Mouse (Mus musculus): ENCODE measurements around the gene Ankrd44. TPM values are rescaled to one million over a fixed set of nuclear protein-coding genes. Genes with fewer than 3 reads are reported as not detected.
A peak's percentile ranks its signal among the peaks of the same experiment; 100 is the strongest.

The Ankrd44 gene
- total RNA-seq, 2 experiments from 2014 or later = 14.6 to 21.7 TPM

- no peak for DNase-seq
- intact Hi-C loops (cut with DNase I) = no loop called here
Measured at GRCm38 (mm10) chr1:54897726-54898125, 28.5 kb downstream of the Ankrd44 start.

- intact Hi-C loops (cut with DNase I) = no loop called here
- peak; percentile 36 to 54 for DNase-seq
Measured at GRCm38 (mm10) chr1:54896109-54897085, 29.8 kb downstream of the Ankrd44 start.

- DNase-seq = no peak
Measured at GRCm38 (mm10) chr1:54888449-54888848, 37.7 kb downstream of the Ankrd44 start.

GRCm38 (mm10) chr1:54887873-54888272 is 38.3 kb downstream of the Ankrd44 start:
- intact Hi-C loops (cut with DNase I) = no loop called here
- DNase-seq = no peak

More at GRCm38 (mm10) chr1:54888449-54888848, 37.7 kb downstream of the Ankrd44 start:
- intact Hi-C loops (cut with DNase I) = no loop called here

GRCm38 (mm10) chr1:54882856-54883467 is 43.2 kb downstream of the Ankrd44 start:
- DNase-seq = no peak
- intact Hi-C loops (cut with DNase I) = no loop called here

- intact Hi-C loops (cut with DNase I) = no loop called here
- no peak for DNase-seq
Measured at GRCm38 (mm10) chr1:54881523-54881922, 44.7 kb downstream of the Ankrd44 start.

- intact Hi-C loops (cut with DNase I) = no loop called here
- no peak for DNase-seq
Measured at GRCm38 (mm10) chr1:54877423-54878073, 48.6 kb downstream of the Ankrd44 start.

- intact Hi-C loops (cut with DNase I) = no loop called here
- no peak for DNase-seq
Measured at GRCm38 (mm10) chr1:54877014-54877413, 49.2 kb downstream of the Ankrd44 start.

- no peak for DNase-seq
- intact Hi-C loops (cut with DNase I) = no loop called here
Measured at GRCm38 (mm10) chr1:54874094-54874493, 52.1 kb downstream of the Ankrd44 start.

GRCm38 (mm10) chr1:54872857-54873616 is 53.1 kb downstream of the Ankrd44 start:
- DNase-seq = no peak
- intact Hi-C loops (cut with DNase I) = no loop called here

- no peak for DNase-seq
- intact Hi-C loops (cut with DNase I) = no loop called here
Measured at GRCm38 (mm10) chr1:54871321-54871720, 54.9 kb downstream of the Ankrd44 start.

GRCm38 (mm10) chr1:54870634-54871033 is 55.6 kb downstream of the Ankrd44 start:
- intact Hi-C loops (cut with DNase I) = no loop called here
- no peak for DNase-seq

- intact Hi-C loops (cut with DNase I) = no loop called here
- DNase-seq = no peak
Measured at GRCm38 (mm10) chr1:54867226-54867625, 59.0 kb downstream of the Ankrd44 start.

- no peak for DNase-seq
- intact Hi-C loops (cut with DNase I) = no loop called here
Measured at GRCm38 (mm10) chr1:54866131-54866530, 60.1 kb downstream of the Ankrd44 start.

GRCm38 (mm10) chr1:54864928-54865652 is 61.1 kb downstream of the Ankrd44 start:
- intact Hi-C loops (cut with DNase I) = no loop called here
- no peak for DNase-seq

GRCm38 (mm10) chr1:54860361-54860760 is 65.8 kb downstream of the Ankrd44 start:
- intact Hi-C loops (cut with DNase I) = no loop called here

GRCm38 (mm10) chr1:54859876-54860275 is 66.3 kb downstream of the Ankrd44 start:
- intact Hi-C loops (cut with DNase I) = no loop called here
- no peak for DNase-seq

More at GRCm38 (mm10) chr1:54860361-54860760, 65.8 kb downstream of the Ankrd44 start:
- DNase-seq = no peak

- no peak for DNase-seq
Measured at GRCm38 (mm10) chr1:54858898-54859297, 67.3 kb downstream of the Ankrd44 start.

GRCm38 (mm10) chr1:54856502-54856901 is 69.7 kb downstream of the Ankrd44 start:
- no peak for DNase-seq
- intact Hi-C loops (cut with DNase I) = no loop called here

More at GRCm38 (mm10) chr1:54858898-54859297, 67.3 kb downstream of the Ankrd44 start:
- intact Hi-C loops (cut with DNase I) = no loop called here

GRCm38 (mm10) chr1:54855970-54856369 is 70.2 kb downstream of the Ankrd44 start:
- DNase-seq = no peak
- intact Hi-C loops (cut with DNase I) = no loop called here

All from heart, postnatal 10 days (tissue).